Mouse (Mus musculus) c-Kit-negative CD71-positive TER-119-positive erythroid progenitor cells, embryonic 14.5 days (primary cell): ENCODE results near the gene Kcnn3.
A peak's percentile ranks its signal among the peaks of the same experiment; 100 is the strongest.

ENCODE experiments used
- DNase-seq: peaks from one replicate; pipeline ENCODE4 v3.0.0-alpha.2; 2013; ENCODE audit warnings: low read depth, low spot score

The Kcnn3 gene

GRCm38 (mm10) chr3:89519894-89520293 lies at the start of gene Kcnn3:
Gene Kcnn3, plus strand, starts transcription at chr3:89520164.
- DNase-seq = no peak

GRCm38 (mm10) chr3:89472280-89472679 lies 47.7 kb upstream of the Kcnn3 start:
- DNase-seq = no peak

- DNase-seq = no peak
Measured at GRCm38 (mm10) chr3:89473838-89474237, 46.1 kb upstream of the Kcnn3 start.

GRCm38 (mm10) chr3:89479055-89479454 lies 40.9 kb upstream of the Kcnn3 start:
- no peak for DNase-seq

- DNase-seq = peak; percentile 29
Measured at GRCm38 (mm10) chr3:89481488-89481887, 38.5 kb upstream of the Kcnn3 start.

GRCm38 (mm10) chr3:89482249-89482648 lies 37.7 kb upstream of the Kcnn3 start:
- DNase-seq = no peak

- DNase-seq = no peak
Measured at GRCm38 (mm10) chr3:89484766-89485524, 35.0 kb upstream of the Kcnn3 start.

- no peak for DNase-seq
Measured at GRCm38 (mm10) chr3:89486111-89486510, 33.9 kb upstream of the Kcnn3 start.

GRCm38 (mm10) chr3:89486916-89487702 lies 32.9 kb upstream of the Kcnn3 start:
- no peak for DNase-seq

- DNase-seq = no peak
Measured at GRCm38 (mm10) chr3:89490790-89491189, 29.2 kb upstream of the Kcnn3 start.

GRCm38 (mm10) chr3:89491559-89491958 lies 28.4 kb upstream of the Kcnn3 start:
- DNase-seq = no peak

GRCm38 (mm10) chr3:89492701-89493151 lies 27.2 kb upstream of the Kcnn3 start:
- DNase-seq = no peak

- no peak for DNase-seq
Measured at GRCm38 (mm10) chr3:89494630-89495029, 25.3 kb upstream of the Kcnn3 start.

- no peak for DNase-seq
Measured at GRCm38 (mm10) chr3:89496366-89496765, 23.6 kb upstream of the Kcnn3 start.

GRCm38 (mm10) chr3:89499696-89500095 lies 20.3 kb upstream of the Kcnn3 start:
- no peak for DNase-seq

GRCm38 (mm10) chr3:89501486-89501885 lies 18.5 kb upstream of the Kcnn3 start:
- no peak for DNase-seq

GRCm38 (mm10) chr3:89502551-89502950 lies 17.4 kb upstream of the Kcnn3 start:
- DNase-seq = no peak

GRCm38 (mm10) chr3:89508041-89508440 lies 11.9 kb upstream of the Kcnn3 start:
- no peak for DNase-seq

GRCm38 (mm10) chr3:89510979-89511378 lies 9.0 kb upstream of the Kcnn3 start:
- no peak for DNase-seq

- DNase-seq = no peak
Measured at GRCm38 (mm10) chr3:89511400-89511799, 8.6 kb upstream of the Kcnn3 start.

- no peak for DNase-seq
Measured at GRCm38 (mm10) chr3:89512225-89512624, 7.7 kb upstream of the Kcnn3 start.

GRCm38 (mm10) chr3:89515444-89515843 lies 4.5 kb upstream of the Kcnn3 start:
- no peak for DNase-seq

- DNase-seq = no peak
Measured at GRCm38 (mm10) chr3:89516321-89516720, 3.6 kb upstream of the Kcnn3 start.
